7 mouse cellular contexts compared by ENCODE assay signal in genomic region chr11:55417898-55418703, GRCm38 (mm10). TPM values are rescaled to one million over a fixed set of nuclear protein-coding genes. Genes with fewer than 3 reads are reported as not detected.
DNase-seq lines count a peak whose midpoint lies in the region; ATAC-seq and TF ChIP-seq lines count a peak whose summit lies in the region.

No protein-coding gene starts in this region.

- 3% methylated on average over 24 of the region's 24 CpGs for WGBS in heart, adult 2 months
- WGBS in kidney, embryonic 14.5 days, result under 1% methylated on average over 23 of the region's 24 CpGs

- peak; percentile 33; the same call in 1 of the 2 replicates for ATAC-seq in common myeloid progenitor, adult 5-6 weeks (replicated peaks; ENCODE audit: low read depth, poor library complexity, severe bottlenecking)
- peak; percentile 63 for ATAC-seq in kidney, embryonic 14.5 days (ENCODE audit: low FRiP score, low TSS enrichment)

- H3K27ac ChIP-seq in heart, adult 2 months, result peak overlapping the region; percentile 91
- H3K27ac ChIP-seq in kidney, embryonic 14.5 days (ENCODE audit: low read depth, low read length), result peak overlapping the region; percentile 96
- H3K27ac ChIP-seq in testis, adult 2 months (ENCODE audit: control insufficient read depth, insufficient read depth, low read depth, low read length), result peak overlapping the region; percentile 91

- peak; percentile 94 for DNase-seq in NIH3T3 (ENCODE audit: low read depth)
- peak; percentile 74 to 79 for DNase-seq in heart, adult 2 months
- DNase-seq in lung, postnatal 10 days, result peak; percentile 92
- no peak for DNase-seq in left cerebral cortex, adult 11 months (ENCODE audit: low spot score)

- H3K4me2 ChIP-seq in kidney, embryonic 14.5 days (replicated peaks; ENCODE audit: low read depth, low read length), result peak overlapping the region; percentile 59

- TF ChIP-seq POLR2A in heart, adult 2 months (IDR thresholded peaks at IDR 0.05; ENCODE audit: insufficient read depth, low read depth, low read length), result peak; percentile 54
- TF ChIP-seq POLR2A in testis, adult 2 months (IDR thresholded peaks at IDR 0.05; ENCODE audit: control insufficient read depth, low read depth, low read length), result peak; percentile 18; the same call in 1 of the 2 replicates

- peaks cover 16% of the 10 kb centered on the region for H3K36me3 ChIP-seq in heart, adult 2 months (ENCODE audit: control insufficient read depth, insufficient read depth, low read length)
- H3K36me3 ChIP-seq in kidney, embryonic 14.5 days (ENCODE audit: control insufficient read depth, insufficient read depth, low read length), result peaks cover 6% of the 10 kb centered on the region
- H3K36me3 ChIP-seq in testis, adult 2 months (ENCODE audit: control insufficient read depth, insufficient read depth, low read length), result no peaks in the 10 kb centered on the region

- TF ChIP-seq CTCF in heart, adult 2 months (IDR thresholded peaks at IDR 0.05), result no peak
- TF ChIP-seq CTCF in testis, adult 2 months (IDR thresholded peaks at IDR 0.05; ENCODE audit: control insufficient read depth, insufficient read depth, insufficient replicate concordance, low read depth, low read length), result no peak

- no peaks in the 10 kb centered on the region for H3K79me2 ChIP-seq in heart, adult 2 months (replicated peaks; ENCODE audit: control insufficient read depth, insufficient read depth, low read length)

- H3K27me3 ChIP-seq in heart, adult 2 months (ENCODE audit: control insufficient read depth, insufficient read depth, low read length), result no peaks in the 10 kb centered on the region
- no peaks in the 10 kb centered on the region for H3K27me3 ChIP-seq in kidney, embryonic 14.5 days (ENCODE audit: control insufficient read depth, insufficient read depth, low read length)
- no peaks in the 10 kb centered on the region for H3K27me3 ChIP-seq in testis, adult 2 months (ENCODE audit: control insufficient read depth, insufficient read depth, low read length)

- peak overlapping the region; percentile 91 for H3K9ac ChIP-seq in heart, adult 2 months (ENCODE audit: low read depth, low read length)
- peak overlapping the region; percentile 79 for H3K9ac ChIP-seq in kidney, embryonic 14.5 days (ENCODE audit: low read depth, low read length)

- 0 out of 2 replicates have a peak, but pooled peaks have one; percentile 8 for TF ChIP-seq EP300 in heart, adult 2 months (IDR thresholded peaks at IDR 0.05; ENCODE audit: insufficient read depth, low read depth, low read length)

- peaks cover 21% of the 10 kb centered on the region for H3K4me1 ChIP-seq in heart, adult 2 months (ENCODE audit: control insufficient read depth, insufficient read depth, low read length)
- H3K4me1 ChIP-seq in kidney, embryonic 14.5 days (ENCODE audit: control insufficient read depth, insufficient read depth, low read length), result peaks cover 50% of the 10 kb centered on the region
- H3K4me1 ChIP-seq in testis, adult 2 months (ENCODE audit: control insufficient read depth, insufficient read depth, low read length), result peaks cover 5% of the 10 kb centered on the region

- intact Hi-C loops in heart, adult 2 months (cut with DNase I), result loop anchor here (2.0 kb wide), 2 partner anchors 27 kb away; no protein-coding TSS in a partner anchor

- peak overlapping the region; percentile 52 for H3K4me3 ChIP-seq in heart, adult 2 months
- H3K4me3 ChIP-seq in kidney, embryonic 14.5 days (ENCODE audit: low read length), result peak overlapping the region; percentile 70
- peak overlapping the region; percentile 80 for H3K4me3 ChIP-seq in testis, adult 2 months (ENCODE audit: control insufficient read depth, low read depth, low read length)

- no peaks in the 10 kb centered on the region for H3K9me3 ChIP-seq in kidney, embryonic 14.5 days (ENCODE audit: control insufficient read depth, low read length)

RNA-seq across cellular contexts. Expression of gene Sparc, which starts 4.9 kb away (rescaled TPM):
- not detected in 2 replicates for total RNA-seq in common myeloid progenitor, adult 5-6 weeks (2017)
- 100 to 1,000 TPM; 320 to 420 TPM for total RNA-seq in heart, adult 2 months (2021)
- polyA plus RNA-seq in heart, adult 2 months (2012; rRNA removed), result 666 and 876 TPM in 2 replicates
- polyA plus RNA-seq in kidney, embryonic 14.5 days (2014; fragmentation: Nextera tagmentation; extraction: Ambion mirVana), result 817 and 919 TPM in 2 replicates
- 374 and 406 TPM in 2 replicates for polyA plus RNA-seq in testis, adult 2 months (2012; rRNA removed)

RNA-seq across cellular contexts. Expression of gene Atox1, which starts 42.9 kb away (rescaled TPM):
- total RNA-seq in common myeloid progenitor, adult 5-6 weeks (2017), result 27.7 and 48.8 TPM in 2 replicates
- total RNA-seq in heart, adult 2 months (2021), result 100 to 1,000 TPM in 1 of 2 experiments, 10 to 100 TPM in 1; 98.6 to 112 TPM
- polyA plus RNA-seq in heart, adult 2 months (2012; rRNA removed), result 155 and 204 TPM in 2 replicates
- 389 and 470 TPM in 2 replicates for polyA plus RNA-seq in kidney, embryonic 14.5 days (2014; fragmentation: Nextera tagmentation; extraction: Ambion mirVana)
- 142 and 164 TPM in 2 replicates for polyA plus RNA-seq in testis, adult 2 months (2012; rRNA removed)

RNA-seq across cellular contexts. Expression of gene G3bp1, which starts 51.4 kb away (rescaled TPM):
- 123 and 135 TPM in 2 replicates for total RNA-seq in common myeloid progenitor, adult 5-6 weeks (2017)
- total RNA-seq in heart, adult 2 months (2021), result 10 to 100 TPM; 40.0 to 41.3 TPM
- polyA plus RNA-seq in heart, adult 2 months (2012; rRNA removed), result 22.0 and 31.6 TPM in 2 replicates
- polyA plus RNA-seq in kidney, embryonic 14.5 days (2014; fragmentation: Nextera tagmentation; extraction: Ambion mirVana), result 151 and 230 TPM in 2 replicates
- 10.0 and 10.7 TPM in 2 replicates for polyA plus RNA-seq in testis, adult 2 months (2012; rRNA removed)
